Mouse (Mus musculus): ENCODE data around the gene Gpr4. TPM values are rescaled to one million over a fixed set of nuclear protein-coding genes. Genes with fewer than 3 reads are reported as not detected.

The Gpr4 gene
- polyA plus RNA-seq, 1 experiment, result 5.5 TPM

DNA sequence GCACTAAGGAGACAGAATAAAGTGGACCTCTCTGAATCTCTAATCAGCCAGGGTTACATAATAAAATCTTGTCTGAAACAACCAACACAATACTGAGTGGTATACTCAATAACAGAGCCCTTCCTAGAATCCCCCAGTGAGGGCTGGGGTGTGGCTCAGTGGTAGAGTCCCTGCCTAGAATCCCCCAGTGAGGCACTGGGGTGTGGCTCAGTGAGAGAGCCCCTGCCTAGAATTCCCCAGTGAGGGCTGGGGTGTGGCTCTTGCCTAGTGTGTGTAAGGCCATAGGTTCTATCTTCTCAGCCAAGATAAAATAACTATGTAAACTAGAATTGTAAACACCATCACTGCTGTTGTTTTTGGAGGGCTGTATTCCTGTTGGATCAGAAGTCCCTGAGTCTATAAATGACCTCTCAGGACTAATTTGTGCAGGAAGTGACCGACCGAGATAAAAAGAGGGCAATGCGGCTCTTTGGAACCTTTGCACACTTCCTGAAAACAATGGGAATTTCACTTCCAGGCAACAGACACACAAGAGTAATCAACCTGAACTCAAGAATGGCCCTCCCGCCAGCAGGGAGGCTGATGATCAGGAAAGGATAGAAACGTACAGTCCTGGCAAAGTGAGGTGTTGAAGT lies 1.2 kb upstream of the Gpr4 start:
- peaks cover 9% of the 10 kb centered on the region; the same call in 1 of the 2 replicates for H3K4me1 ChIP-seq (replicated peaks; ENCODE audit: control insufficient read depth, insufficient read depth, low read length)
- H3K36me3 ChIP-seq (ENCODE audit: control insufficient read depth, insufficient read depth, low read length), result no peaks in the 10 kb centered on the region
- no peak overlapping the region for H3K27ac ChIP-seq (ENCODE audit: control insufficient read depth, insufficient read depth, low read length)
- H3K4me3 ChIP-seq (ENCODE audit: control insufficient read depth, insufficient read depth, low read length), result no peak overlapping the region
- 91% methylated on average over 5 of the region's 5 CpGs for WGBS
- H3K27me3 ChIP-seq (ENCODE audit: control insufficient read depth, insufficient read depth, low read length), result peaks cover 2% of the 10 kb centered on the region; the same call in 1 of the 2 replicates
- TF ChIP-seq CTCF (IDR thresholded peaks at IDR 0.05; ENCODE audit: borderline replicate concordance, control insufficient read depth, extremely low read depth, insufficient read depth, low read length, poor library complexity) (no peak), POLR2A (IDR thresholded peaks at IDR 0.05; ENCODE audit: control insufficient read depth, extremely low read depth, insufficient read depth, low read length, poor library complexity) (no peak)
- DNase-seq, result no peak

DNA sequence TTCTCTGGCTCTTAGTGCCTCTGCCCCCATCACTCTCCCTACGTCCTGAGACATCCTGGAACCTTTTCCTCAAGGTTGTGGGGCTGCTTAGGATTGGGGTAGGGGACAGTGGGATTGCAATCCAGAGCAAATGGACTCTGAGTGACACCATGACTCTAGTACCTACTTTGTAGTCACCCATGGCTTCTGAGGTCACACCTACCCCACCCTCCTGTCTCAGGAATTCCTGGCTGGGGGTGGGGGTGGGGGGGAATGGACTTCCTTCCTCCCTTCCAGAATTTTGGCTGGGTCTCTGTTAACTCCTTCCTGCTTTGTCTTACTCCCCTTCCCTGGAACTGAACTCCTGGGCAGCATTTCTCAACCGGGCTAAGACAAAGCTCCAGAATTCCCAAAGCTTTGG lies 1.0 kb downstream of the Gpr4 start:
- Histone ChIP-seq H3K36me3 (ENCODE audit: control insufficient read depth, insufficient read depth, low read length) (no peaks in the 10 kb centered on the region), H3K27ac (ENCODE audit: control insufficient read depth, insufficient read depth, low read length) (no peak overlapping the region), H3K27me3 (ENCODE audit: control insufficient read depth, insufficient read depth, low read length) (peaks cover 2% of the 10 kb centered on the region; the same call in 1 of the 2 replicates), H3K4me3 (ENCODE audit: control insufficient read depth, insufficient read depth, low read length) (no peak overlapping the region), H3K4me1 (replicated peaks; ENCODE audit: control insufficient read depth, insufficient read depth, low read length) (peaks cover 11% of the 10 kb centered on the region; the same call in 1 of the 2 replicates)
- TF ChIP-seq CTCF (IDR thresholded peaks at IDR 0.05; ENCODE audit: borderline replicate concordance, control insufficient read depth, extremely low read depth, insufficient read depth, low read length, poor library complexity) (no peak), POLR2A (IDR thresholded peaks at IDR 0.05; ENCODE audit: control insufficient read depth, extremely low read depth, insufficient read depth, low read length, poor library complexity) (no peak)
- 83% methylated on average over 2 of the region's 2 CpGs for WGBS
- no peak for DNase-seq

- Histone ChIP-seq H3K36me3 (ENCODE audit: control insufficient read depth, insufficient read depth, low read length) (no peaks in the 10 kb centered on the region), H3K4me3 (ENCODE audit: control insufficient read depth, insufficient read depth, low read length) (no peak overlapping the region), H3K27ac (ENCODE audit: control insufficient read depth, insufficient read depth, low read length) (no peak overlapping the region), H3K4me1 (replicated peaks; ENCODE audit: control insufficient read depth, insufficient read depth, low read length) (peaks cover 11% of the 10 kb centered on the region; the same call in 1 of the 2 replicates), H3K27me3 (ENCODE audit: control insufficient read depth, insufficient read depth, low read length) (peaks cover 2% of the 10 kb centered on the region; the same call in 1 of the 2 replicates)
- TF ChIP-seq CTCF (IDR thresholded peaks at IDR 0.05; ENCODE audit: borderline replicate concordance, control insufficient read depth, extremely low read depth, insufficient read depth, low read length, poor library complexity) (no peak), POLR2A (IDR thresholded peaks at IDR 0.05; ENCODE audit: control insufficient read depth, extremely low read depth, insufficient read depth, low read length, poor library complexity) (no peak)
- DNase-seq, result no peak
- 18% methylated on average over 7 of the region's 7 CpGs for WGBS
Measured at GRCm38 (mm10) chr7:19214369-19214768, 2.0 kb downstream of the Gpr4 start.

DNA sequence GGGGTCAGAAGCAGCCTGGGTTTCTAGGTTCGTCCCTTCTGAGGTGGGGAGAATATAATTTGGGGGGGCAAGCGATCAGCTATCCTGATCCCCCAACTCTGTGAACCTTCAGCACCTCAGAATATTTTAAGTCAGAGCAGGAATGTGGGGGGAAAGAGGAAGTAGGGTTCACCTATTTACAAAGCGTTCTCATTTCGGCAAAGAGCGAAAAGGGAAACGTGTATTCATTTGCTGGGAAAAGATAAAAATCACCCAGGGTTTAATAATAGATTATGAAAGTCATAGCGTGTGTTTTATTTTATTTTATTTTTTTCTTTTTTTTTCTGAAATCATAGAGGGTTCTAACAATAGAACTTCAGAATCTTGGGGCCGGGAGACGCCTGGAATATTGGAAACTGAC lies 2.6 kb downstream of the Gpr4 start:
- no peak overlapping the region for H3K27ac ChIP-seq (ENCODE audit: control insufficient read depth, insufficient read depth, low read length)
- 9% methylated on average over 9 of the region's 9 CpGs for WGBS

DNA sequence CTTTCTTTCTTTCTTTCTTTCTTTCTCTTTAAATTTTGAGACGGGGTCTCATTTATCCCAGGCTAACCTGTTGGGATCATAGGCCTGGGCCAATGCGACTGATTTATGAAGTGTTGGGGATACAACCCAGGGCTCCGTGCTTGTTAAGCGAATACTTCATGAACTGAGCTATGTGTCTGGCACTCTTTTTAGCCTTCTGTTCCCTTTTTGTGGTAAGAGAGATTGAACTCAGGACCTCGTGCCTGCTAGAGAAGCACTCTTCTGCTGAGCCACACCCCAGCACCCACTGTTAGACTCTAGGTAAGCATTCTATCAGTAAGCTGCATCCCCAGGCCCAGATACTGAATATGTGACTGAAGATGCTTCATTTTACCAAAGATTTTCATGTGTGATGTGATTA lies 5.2 kb downstream of the Gpr4 start:
- Histone ChIP-seq H3K27me3 (ENCODE audit: control insufficient read depth, insufficient read depth, low read length) (peaks cover under 1% of the 10 kb centered on the region; the same call in 1 of the 2 replicates), H3K27ac (ENCODE audit: control insufficient read depth, insufficient read depth, low read length) (no peak overlapping the region), H3K4me1 (replicated peaks; ENCODE audit: control insufficient read depth, insufficient read depth, low read length) (peaks cover 9% of the 10 kb centered on the region; the same call in 1 of the 2 replicates), H3K36me3 (ENCODE audit: control insufficient read depth, insufficient read depth, low read length) (no peaks in the 10 kb centered on the region), H3K4me3 (ENCODE audit: control insufficient read depth, insufficient read depth, low read length) (no peak overlapping the region)
- WGBS, result 14% methylated on average over 5 of the region's 5 CpGs
- TF ChIP-seq CTCF (IDR thresholded peaks at IDR 0.05; ENCODE audit: borderline replicate concordance, control insufficient read depth, extremely low read depth, insufficient read depth, low read length, poor library complexity), result no peak
- TF ChIP-seq POLR2A (IDR thresholded peaks at IDR 0.05; ENCODE audit: control insufficient read depth, extremely low read depth, insufficient read depth, low read length, poor library complexity), result no peak
- no peak for DNase-seq

More for the DNA sequence above, 2.6 kb downstream of the Gpr4 start:
- DNase-seq, result no peak
- H3K36me3 ChIP-seq (ENCODE audit: control insufficient read depth, insufficient read depth, low read length), result no peaks in the 10 kb centered on the region
- no peak overlapping the region for H3K4me3 ChIP-seq (ENCODE audit: control insufficient read depth, insufficient read depth, low read length)
- H3K27me3 ChIP-seq (ENCODE audit: control insufficient read depth, insufficient read depth, low read length), result peaks cover 2% of the 10 kb centered on the region; the same call in 1 of the 2 replicates
- TF ChIP-seq CTCF (IDR thresholded peaks at IDR 0.05; ENCODE audit: borderline replicate concordance, control insufficient read depth, extremely low read depth, insufficient read depth, low read length, poor library complexity) (no peak), POLR2A (IDR thresholded peaks at IDR 0.05; ENCODE audit: control insufficient read depth, extremely low read depth, insufficient read depth, low read length, poor library complexity) (no peak)
- peaks cover 11% of the 10 kb centered on the region; the same call in 1 of the 2 replicates for H3K4me1 ChIP-seq (replicated peaks; ENCODE audit: control insufficient read depth, insufficient read depth, low read length)

- Histone ChIP-seq H3K4me1 (replicated peaks; ENCODE audit: control insufficient read depth, insufficient read depth, low read length) (peaks cover 7% of the 10 kb centered on the region; the same call in 1 of the 2 replicates), H3K4me3 (ENCODE audit: control insufficient read depth, insufficient read depth, low read length) (no peak overlapping the region), H3K27me3 (ENCODE audit: control insufficient read depth, insufficient read depth, low read length) (no peaks in the 10 kb centered on the region; the same call in 1 of the 2 replicates), H3K36me3 (ENCODE audit: control insufficient read depth, insufficient read depth, low read length) (no peaks in the 10 kb centered on the region), H3K27ac (ENCODE audit: control insufficient read depth, insufficient read depth, low read length) (no peak overlapping the region)
- TF ChIP-seq POLR2A (IDR thresholded peaks at IDR 0.05; ENCODE audit: control insufficient read depth, extremely low read depth, insufficient read depth, low read length, poor library complexity), result no peak
- no peak for TF ChIP-seq CTCF (IDR thresholded peaks at IDR 0.05; ENCODE audit: borderline replicate concordance, control insufficient read depth, extremely low read depth, insufficient read depth, low read length, poor library complexity)
- DNase-seq, result no peak
- 8% methylated on average over 2 of the region's 3 CpGs for WGBS
Measured at GRCm38 (mm10) chr7:19217944-19218343, 5.6 kb downstream of the Gpr4 start.

Measured in thymus, adult 2 months (tissue).